Mouse (Mus musculus) embryonic facial prominence, embryonic 10.5 days (tissue): ENCODE data around the gene Insrr. TPM values are rescaled to one million over a fixed set of nuclear protein-coding genes. Genes with fewer than 3 reads are reported as not detected.
"Not testable (repeated sequence)": the region's sequence is repeated elsewhere in the genome, so short reads cannot be mapped to it uniquely, and the experiment has no call there.

ENCODE experiments used
- DNase-seq: peaks from one replicate; pipeline ENCODE4 v3.0.0-alpha.2; 2017; ENCODE audit warnings: low spot score
- H3K27ac ChIP-seq: fragments of 300-500 bp; sonication (generic); replicated peaks from 2 replicates; pipeline ENCODE4 v1.5.1; 2016; ENCODE audit warnings: mild to moderate bottlenecking
- H3K27me3 ChIP-seq: fragments of 300-500 bp; sonication (generic); replicated peaks from 2 replicates; pipeline ENCODE4 v1.6.1; 2016; ENCODE audit warnings: low read depth, mild to moderate bottlenecking; ENCODE audit not compliant: poor library complexity, severe bottlenecking
- H3K36me3 ChIP-seq: fragments of 300-500 bp; sonication (generic); replicated peaks from 2 replicates; pipeline ENCODE4 v1.6.1; 2016; ENCODE audit warnings: mild to moderate bottlenecking, moderate library complexity
- H3K4me1 ChIP-seq: fragments of 300-500 bp; sonication (generic); 2 replicates; pipeline ENCODE4 v1.6.1; 2016
- H3K4me3 ChIP-seq: fragments of 300-500 bp; sonication (generic); 2 replicates; pipeline ENCODE4 v1.5.1; 2016; ENCODE audit warnings: mild to moderate bottlenecking, moderate library complexity
- H3K9me3 ChIP-seq: fragments of 300-500 bp; sonication (generic); 2 replicates; pipeline ENCODE4 v1.6.1; 2016; ENCODE audit warnings: mild to moderate bottlenecking
- WGBS: fragments of 180-500 bp; shearing (Covaris S2); methylation state at CpG from one replicate; pipeline ENCODE4 v1.1.7; 2016; 5-methylcytosine and 5-hydroxymethylcytosine counted together
- polyA plus RNA-seq: library from polyadenylated mRNA; unstranded; fragments of >200 nt; fragmentation: Nextera tagmentation; extraction: Ambion mirVana; gene quantifications from 2 replicates; pipeline ENCODE4 v1.2.1, GENCODE M21; 2016

Gene Insrr
- polyA plus RNA-seq, 1 experiment from 2014 or later = 0.54 TPM

DNA sequence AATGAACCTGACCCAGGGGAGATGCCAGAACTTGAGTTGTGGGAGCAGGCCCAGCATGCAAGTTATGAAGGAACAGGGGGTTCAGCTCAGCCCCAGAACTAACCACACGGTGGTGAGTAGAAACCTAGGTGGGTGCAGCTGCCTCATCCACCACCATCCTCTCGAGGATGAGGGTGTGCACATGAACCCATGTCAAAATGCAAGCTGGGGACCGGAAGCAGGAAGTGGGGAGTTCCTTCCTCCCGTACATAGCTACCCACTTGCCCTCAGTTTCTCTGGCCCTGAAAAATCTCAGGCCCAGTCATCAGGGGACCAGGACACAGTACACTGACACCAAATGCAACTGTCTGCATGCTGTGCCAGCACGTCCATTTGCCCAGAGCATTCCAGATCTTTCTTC, 50.9 kb downstream of the Insrr start:
- Histone ChIP-seq H3K4me1 (peaks cover 16% of the 10 kb centered on the region; the same call in 1 of the 2 replicates), H3K36me3 (no peaks in the 10 kb centered on the region), H3K9me3 (no peaks in the 10 kb centered on the region), H3K4me3 (no peak overlapping the region), H3K27ac (no peak overlapping the region), H3K27me3 (no peaks in the 10 kb centered on the region)
- WGBS = 71% methylated on average over 5 of the region's 5 CpGs
- no peak for DNase-seq

DNA sequence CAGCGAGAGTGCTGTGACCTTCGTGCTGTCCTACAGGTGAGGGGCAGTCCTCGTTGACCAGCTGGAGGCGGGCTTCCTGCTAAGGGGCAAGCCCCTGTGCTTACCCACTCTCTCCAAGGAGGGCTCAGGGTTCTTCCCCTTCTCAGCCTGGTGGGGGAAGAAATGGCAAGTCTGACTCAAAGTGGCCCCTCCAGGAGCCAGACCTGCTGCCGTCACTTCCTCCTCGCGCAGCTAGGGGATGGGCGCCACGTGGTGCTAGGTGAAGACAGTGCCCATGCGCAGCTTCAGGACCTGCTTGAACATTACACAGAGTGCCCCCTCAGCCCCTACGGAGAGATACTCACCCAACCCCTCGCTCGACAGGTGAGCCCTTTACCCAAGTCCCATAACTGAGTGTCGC, 52.4 kb downstream of the Insrr start:
- H3K27ac ChIP-seq = no peak overlapping the region
- 85% methylated on average over 14 of the region's 14 CpGs for WGBS
- no peak for DNase-seq
- no peak overlapping the region for H3K4me3 ChIP-seq
- H3K4me1 ChIP-seq = peaks cover 27% of the 10 kb centered on the region
- H3K27me3 ChIP-seq = no peaks in the 10 kb centered on the region
- no peaks in the 10 kb centered on the region for H3K36me3 ChIP-seq
- H3K9me3 ChIP-seq = no peaks in the 10 kb centered on the region

DNA sequence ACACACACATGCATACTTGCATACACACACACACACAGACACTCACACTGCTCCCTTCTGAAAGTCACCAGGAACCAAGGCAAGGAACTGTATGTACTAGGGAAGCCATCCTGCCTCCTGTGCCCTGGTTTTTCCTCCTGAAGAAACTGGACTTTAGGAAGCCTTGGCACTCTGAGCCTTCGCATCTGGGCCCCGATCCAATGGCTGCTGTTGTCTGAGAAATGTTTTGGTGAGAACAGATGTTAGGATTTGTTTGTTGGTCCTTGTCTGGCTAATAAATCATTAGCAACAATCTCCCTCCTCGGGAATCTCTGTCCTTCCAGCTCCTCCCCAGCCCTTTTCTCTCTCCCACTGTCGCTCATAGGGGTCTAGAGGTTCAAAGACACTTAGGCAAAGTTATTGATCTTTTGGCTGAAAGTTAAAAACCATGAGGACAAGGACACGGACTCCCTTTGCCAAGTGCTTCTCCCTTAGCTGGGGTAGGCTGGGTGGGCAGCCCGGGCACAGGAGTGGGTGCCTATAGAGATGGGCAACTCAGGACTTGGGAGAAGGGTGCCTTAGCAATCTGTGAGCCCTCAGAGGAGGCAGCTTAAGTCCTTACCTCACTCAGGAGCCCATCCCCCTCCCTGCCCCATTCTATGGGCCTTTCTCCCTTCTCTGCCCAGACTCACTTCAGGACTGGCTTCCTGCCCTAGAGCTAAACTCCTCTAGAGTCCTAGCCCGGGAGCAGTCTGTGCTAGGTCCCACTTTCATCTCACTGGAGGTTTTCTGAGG, 58.2 kb downstream of the Insrr start:
- peaks cover 30% of the 10 kb centered on the region for H3K4me1 ChIP-seq
- WGBS = 71% methylated on average over 7 of the region's 7 CpGs
- no peak overlapping the region for H3K4me3 ChIP-seq
- H3K27ac ChIP-seq = no peak overlapping the region
- H3K9me3 ChIP-seq = no peaks in the 10 kb centered on the region
- H3K27me3 ChIP-seq = no peaks in the 10 kb centered on the region
- H3K36me3 ChIP-seq = peaks cover 48% of the 10 kb centered on the region
- no peak for DNase-seq

DNA sequence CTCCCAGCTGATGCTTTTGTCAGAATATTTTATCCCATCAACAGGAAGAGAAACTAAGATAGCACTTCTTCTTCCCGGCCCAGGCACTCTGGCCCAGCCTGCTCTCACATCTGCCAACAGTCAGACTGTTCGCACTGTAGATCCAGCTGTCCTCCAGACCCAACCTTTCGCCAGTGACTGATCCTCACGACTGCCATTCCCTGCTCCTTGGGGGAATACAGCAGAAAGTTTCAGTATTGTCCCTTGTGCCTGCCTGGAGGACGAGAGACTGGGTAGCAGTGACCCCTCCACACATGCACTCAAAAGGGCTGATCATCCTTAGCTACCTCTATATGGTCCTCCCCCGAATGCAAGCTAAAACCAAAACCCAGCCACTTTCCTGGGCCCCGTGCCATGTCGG, 59.2 kb downstream of the Insrr start:
- no peak for DNase-seq
- H3K4me3 ChIP-seq = no peak overlapping the region
- H3K4me1 ChIP-seq = peaks cover 22% of the 10 kb centered on the region
- H3K27me3 ChIP-seq = no peaks in the 10 kb centered on the region
- H3K27ac ChIP-seq = no peak overlapping the region
- H3K36me3 ChIP-seq = peaks cover 57% of the 10 kb centered on the region
- H3K9me3 ChIP-seq = no peaks in the 10 kb centered on the region
- WGBS = 89% methylated on average over 8 of the region's 8 CpGs

DNA sequence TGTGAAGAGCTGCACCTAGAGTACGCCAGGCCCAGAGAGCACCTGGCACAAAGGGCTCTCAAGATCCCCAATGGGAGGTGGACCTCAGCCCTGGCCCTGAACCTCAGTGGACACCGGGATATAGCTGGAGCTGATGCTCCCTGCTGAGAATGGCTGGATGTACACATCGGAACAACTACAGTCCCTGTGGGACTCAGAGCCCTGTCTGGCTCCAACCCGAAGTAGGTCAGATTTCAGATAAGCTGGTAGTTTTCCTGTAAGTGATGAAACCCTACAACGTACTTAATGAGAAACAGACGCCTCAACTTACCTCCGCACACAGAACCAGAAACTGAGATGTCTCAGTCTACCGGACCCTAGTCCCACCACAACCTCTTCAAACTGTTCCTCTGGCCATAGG, 60.9 kb downstream of the Insrr start:
- H3K27me3 ChIP-seq = no peaks in the 10 kb centered on the region
- H3K27ac ChIP-seq = no peak overlapping the region
- peaks cover 22% of the 10 kb centered on the region for H3K4me1 ChIP-seq
- DNase-seq = peak; percentile 12
- peaks cover 74% of the 10 kb centered on the region for H3K36me3 ChIP-seq
- H3K4me3 ChIP-seq = no peak overlapping the region
- no peaks in the 10 kb centered on the region for H3K9me3 ChIP-seq
- WGBS = 67% methylated on average over 8 of the region's 8 CpGs

DNA sequence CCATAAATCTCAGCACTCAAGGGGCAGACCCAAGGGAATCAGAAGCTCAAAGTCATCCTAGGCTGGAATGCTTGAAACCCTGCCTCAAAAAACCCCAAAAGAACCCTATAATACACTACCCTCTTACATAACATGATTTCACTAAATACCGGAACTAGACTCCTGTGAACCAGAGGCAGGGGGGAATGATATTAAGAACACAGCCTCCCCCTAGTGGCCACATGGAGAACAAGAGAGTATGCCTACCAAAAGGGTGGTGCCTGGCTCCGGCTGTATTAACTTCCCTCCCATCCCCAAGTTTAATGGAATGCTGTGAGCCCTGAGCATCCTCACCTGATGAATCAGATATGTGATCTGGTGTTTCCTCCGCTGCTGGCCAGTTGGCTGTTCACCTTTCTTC, 63.1 kb downstream of the Insrr start:
- H3K36me3 ChIP-seq = peaks cover 94% of the 10 kb centered on the region
- 36% methylated on average over 3 of the region's 3 CpGs for WGBS
- no peak overlapping the region for H3K4me3 ChIP-seq
- H3K4me1 ChIP-seq = peaks cover 10% of the 10 kb centered on the region
- H3K27ac ChIP-seq = no peak overlapping the region
- peak; percentile 67 for DNase-seq
- H3K9me3 ChIP-seq = no peaks in the 10 kb centered on the region
- H3K27me3 ChIP-seq = no peaks in the 10 kb centered on the region

DNA sequence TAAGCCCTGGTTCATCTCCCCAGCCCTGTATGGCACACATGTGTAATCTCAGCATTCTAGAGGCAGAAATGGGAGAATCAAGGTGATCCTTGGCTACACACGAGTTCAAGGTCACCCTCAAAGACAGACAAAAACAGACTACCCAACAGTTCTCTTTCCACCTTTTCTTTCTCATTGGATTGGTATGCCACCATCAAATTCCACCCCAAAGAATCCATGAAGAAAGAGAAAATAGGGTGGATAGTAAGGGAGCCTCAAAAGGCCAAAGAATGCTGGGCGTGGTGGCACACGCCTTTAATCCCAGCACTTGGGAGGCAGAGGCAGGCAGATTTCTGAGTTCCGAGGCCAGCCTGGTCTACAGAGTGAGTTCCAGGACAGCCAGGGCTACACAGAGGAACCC, 67.4 kb downstream of the Insrr start:
- not testable (repeated sequence) for H3K9me3 ChIP-seq, H3K4me1 ChIP-seq, H3K27me3 ChIP-seq, DNase-seq, H3K4me3 ChIP-seq, H3K27ac ChIP-seq
- H3K36me3 ChIP-seq = peaks cover 98% of the 10 kb centered on the region
- WGBS = 94% methylated on average over 4 of the region's 4 CpGs

Other genes starting within 250 kb of the Insrr start
- 16.0 and 16.9 TPM in 2 replicates for gene Arhgef11, start 179.4 kb upstream of the Insrr start, polyA plus RNA-seq
- gene Lrrc71, start 48.3 kb upstream of the Insrr start, polyA plus RNA-seq = 0.28 and 0.41 TPM in 2 replicates
- 10.7 and 11.0 TPM in 2 replicates for gene Ntrk1, start 1.8 kb upstream of the Insrr start, polyA plus RNA-seq
- 12.2 and 13.4 TPM in 2 replicates for gene Pear1, start 27.4 kb downstream of the Insrr start, polyA plus RNA-seq
- gene Sh2d2a, start 49.8 kb downstream of the Insrr start, polyA plus RNA-seq = not detected in 2 replicates
- 19.7 and 20.6 TPM in 2 replicates for gene Prcc, start 88.7 kb downstream of the Insrr start, polyA plus RNA-seq
- gene Hdgf, start 109.4 kb downstream of the Insrr start, polyA plus RNA-seq = 269 and 278 TPM in 2 replicates
- gene Mrpl24, start 122.6 kb downstream of the Insrr start, polyA plus RNA-seq = 78.4 and 79.3 TPM in 2 replicates
- gene Isg20l2, start 133.4 kb downstream of the Insrr start, polyA plus RNA-seq = 78.0 and 81.3 TPM in 2 replicates
- 20.6 and 21.5 TPM in 2 replicates for gene Rrnad1, start 133.8 kb downstream of the Insrr start, polyA plus RNA-seq
- gene Crabp2, start 151.7 kb downstream of the Insrr start, polyA plus RNA-seq = 686 and 800 TPM in 2 replicates
- gene Nes, start 174.1 kb downstream of the Insrr start, polyA plus RNA-seq = 35.3 and 46.2 TPM in 2 replicates
- gene Bcan, start 203.3 kb downstream of the Insrr start, polyA plus RNA-seq = 0.32 and 0.41 TPM in 2 replicates
- not detected in 2 replicates for gene Hapln2, start 230.6 kb downstream of the Insrr start, polyA plus RNA-seq
- gene Gpatch4, start 246.2 kb downstream of the Insrr start, polyA plus RNA-seq = 52.2 and 52.4 TPM in 2 replicates